Mouse (Mus musculus) left cerebral cortex, adult 6 months (tissue): ENCODE data around the gene Rimklb. TPM values are rescaled to one million over a fixed set of nuclear protein-coding genes. Genes with fewer than 3 reads are reported as not detected.

Experiments
- long read RNA-seq, 2 experiments: library from polyadenylated mRNA; unstranded; transcript quantifications; one replicate each; pipeline ENCODE4 v2.0.0; 2019 to 2020
- polyA plus RNA-seq: library from polyadenylated mRNA; unstranded; fragments of <200 nt; fragmentation: Nextera tagmentation; gene quantifications from 2 replicates; pipeline ENCODE4 v1.2.3, GENCODE M21; 2021

Rimklb gene
- polyA plus RNA-seq = 14.5 and 17.3 TPM in 2 replicates
- long read RNA-seq, experiment 1, full-length matches to known transcripts = 6 of 26 reads
- long read RNA-seq, experiment 1, partial matches to known transcripts = 10 of 26 reads
- long read RNA-seq, experiment 1, other reads (novel, unspliced or antisense) = 10 of 26 reads
- long read RNA-seq, experiment 2, full-length matches to known transcripts = 3 of 28 reads
- long read RNA-seq, experiment 2, partial matches to known transcripts = 4 of 28 reads
- long read RNA-seq, experiment 2, other reads (novel, unspliced or antisense) = 21 of 28 reads

GRCm38 (mm10) chr6:122498661-122499060 lies at the start of gene Rimklb:
Rimklb (minus strand) TSS chr6:122498761.

DNA sequence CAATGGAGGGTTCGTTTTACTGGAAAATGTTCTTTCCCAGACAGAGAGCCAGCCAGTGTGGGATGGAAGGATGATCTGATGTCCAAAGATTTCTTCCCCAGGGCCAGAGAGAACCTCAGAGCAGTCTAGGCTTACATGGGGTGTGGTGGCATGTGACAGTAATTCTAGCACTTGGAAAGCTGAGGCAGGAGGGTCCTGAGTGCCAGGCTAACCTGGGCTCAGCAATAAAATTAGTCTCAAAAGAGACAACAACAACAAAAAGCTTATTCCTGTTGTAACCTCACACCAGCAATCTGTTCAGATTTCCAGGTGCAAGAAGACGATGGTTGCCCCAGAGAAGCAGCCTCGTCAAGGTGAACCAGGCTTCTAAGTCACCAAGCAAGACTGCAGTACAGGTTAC lies 7.0 kb upstream of the Rimklb start, which contains the start of gene Mfap5:
Gene Mfap5 (plus strand): TSS at position 301 of the 400 bp plus-strand sequence.

Other genes starting within 250 kb of the Rimklb start
- 0.23 and 0.33 TPM in 2 replicates for gene Klrg1, start 215.9 kb downstream of the Rimklb start, polyA plus RNA-seq
- 96.2 and 109 TPM in 2 replicates for gene M6pr, start 190.0 kb downstream of the Rimklb start, polyA plus RNA-seq
- gene Phc1, start 158.2 kb downstream of the Rimklb start, polyA plus RNA-seq = 6.7 and 8.1 TPM in 2 replicates
- 0.87 and 0.93 TPM in 2 replicates for gene Mfap5, start 7.1 kb upstream of the Rimklb start, polyA plus RNA-seq
- gene Aicda, start 55.0 kb upstream of the Rimklb start, polyA plus RNA-seq = not detected in 2 replicates
- gene Apobec1, start 103.7 kb upstream of the Rimklb start, polyA plus RNA-seq = 1.6 and 2.9 TPM in 2 replicates
- not detected in 2 replicates for gene Gdf3, start 111.3 kb upstream of the Rimklb start, polyA plus RNA-seq
- not detected in 2 replicates for gene Dppa3, start 127.6 kb upstream of the Rimklb start, polyA plus RNA-seq
- gene Nanog, start 208.7 kb upstream of the Rimklb start, polyA plus RNA-seq = not detected in 2 replicates